Comparison of ENCODE assay signal across 9 mouse cellular contexts in the genomic region with DNA sequence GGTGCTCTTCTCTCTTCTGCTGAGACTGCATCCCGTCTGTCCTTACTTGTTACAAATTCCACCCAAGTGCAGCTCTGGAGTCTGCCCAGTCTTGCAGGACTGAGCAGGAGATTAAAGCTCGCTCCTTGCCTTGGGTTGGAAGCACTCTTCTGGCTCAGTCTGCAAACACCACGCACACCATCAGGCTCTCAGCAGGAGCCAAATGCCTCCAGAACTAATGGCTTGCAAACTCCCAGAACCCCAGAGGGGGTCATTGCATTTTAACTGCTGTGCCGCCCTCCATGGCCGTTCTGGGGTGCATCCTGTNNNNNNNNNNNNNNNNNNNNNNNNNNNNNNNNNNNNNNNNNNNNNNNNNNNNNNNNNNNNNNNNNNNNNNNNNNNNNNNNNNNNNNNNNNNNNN.
A peak's percentile ranks its signal among the peaks of the same experiment; 100 is the strongest.
DNase-seq lines count a peak whose midpoint lies in the region; ATAC-seq and TF ChIP-seq lines count a peak whose summit lies in the region.
"Had no signal": no experiment of that assay in that cellular context is flagged by ENCODE, and none has a peak within 500 bp of the region (broad histone marks: within the 10 kb centered on the region; RNA-seq: fewer than 3 reads in every experiment).

No protein-coding gene starts in this region.

- H3K4me3 ChIP-seq in heart, postnatal 0 days (ENCODE audit: low read depth, low read length) = no peak overlapping the region
- no peak overlapping the region for H3K4me3 ChIP-seq in midbrain, embryonic 12.5 days
- H3K4me3 ChIP-seq in gastrocnemius, adult 2 months = no peak overlapping the region
- H3K4me3 ChIP-seq: liver, embryonic 13.5 days had no signal

- no peak for DNase-seq in heart, postnatal 0 days (ENCODE audit: low spot score)
- no peak for DNase-seq in heart, postnatal 14 days
- DNase-seq in cerebellum, adult 11 months = peak; percentile 22
- DNase-seq in forelimb bud, embryonic 11.5 days (ENCODE audit: low read depth, low spot score) = peak; percentile 16
- no peak for DNase-seq in gastrocnemius, adult 2 months
- DNase-seq: liver, embryonic 13.5 days had no signal

- no peak overlapping the region for H3K9ac ChIP-seq in heart, postnatal 0 days (replicated peaks; ENCODE audit: low read depth, low read length)
- H3K9ac ChIP-seq in midbrain, embryonic 12.5 days (replicated peaks) = no peak overlapping the region
- H3K9ac ChIP-seq: liver, embryonic 13.5 days had no signal

- no peak for ATAC-seq in heart, postnatal 0 days (ENCODE audit: insufficient read depth, low read depth)
- ATAC-seq in midbrain, embryonic 12.5 days (ENCODE audit: low FRiP score, low read depth) = no peak
- no peak for ATAC-seq in megakaryocyte progenitor cell, adult 5-6 weeks (replicated peaks; ENCODE audit: poor library complexity)
- no peak for ATAC-seq in granulocyte monocyte progenitor cell, adult 5-6 weeks (replicated peaks; ENCODE audit: poor library complexity, severe bottlenecking)

- peak overlapping the region; percentile 30; the same call in 1 of the 2 replicates for H3K4me2 ChIP-seq in heart, postnatal 0 days (ENCODE audit: low read depth, low read length)
- H3K4me2 ChIP-seq in midbrain, embryonic 12.5 days (replicated peaks) = peak overlapping the region; percentile 14; the same call in 1 of the 2 replicates
- H3K4me2 ChIP-seq: liver, embryonic 13.5 days had no signal

- TF ChIP-seq EP300 in heart, postnatal 0 days (IDR thresholded peaks at IDR 0.05; ENCODE audit: low read depth) = no peak

- H3K4me1 ChIP-seq in heart, postnatal 0 days (ENCODE audit: control insufficient read depth, insufficient read depth) = peaks cover 5% of the 10 kb centered on the region
- peaks cover 7% of the 10 kb centered on the region for H3K4me1 ChIP-seq in midbrain, embryonic 12.5 days
- H3K4me1 ChIP-seq: liver, embryonic 13.5 days had no signal

- WGBS in heart, postnatal 0 days = 16% methylated on average over 5 of the region's 5 CpGs
- 7% methylated on average over 5 of the region's 5 CpGs for WGBS in midbrain, embryonic 12.5 days

- H3K27me3 ChIP-seq in heart, postnatal 0 days (ENCODE audit: control insufficient read depth, insufficient read depth, low read length) = no peaks in the 10 kb centered on the region
- H3K27me3 ChIP-seq in midbrain, embryonic 12.5 days = no peaks in the 10 kb centered on the region
- H3K27me3 ChIP-seq: liver, embryonic 13.5 days had no signal

- no peaks in the 10 kb centered on the region for H3K36me3 ChIP-seq in heart, postnatal 0 days (replicated peaks; ENCODE audit: control insufficient read depth, insufficient read depth, low read length)
- H3K36me3 ChIP-seq in midbrain, embryonic 12.5 days = no peaks in the 10 kb centered on the region
- H3K36me3 ChIP-seq: liver, embryonic 13.5 days had no signal

- no peak overlapping the region for H3K27ac ChIP-seq in heart, postnatal 0 days (ENCODE audit: low read depth)
- H3K27ac ChIP-seq in midbrain, embryonic 12.5 days (replicated peaks) = no peak overlapping the region
- no peak overlapping the region for H3K27ac ChIP-seq in gastrocnemius, adult 2 months
- H3K27ac ChIP-seq: liver, embryonic 13.5 days had no signal

- no peaks in the 10 kb centered on the region for H3K9me3 ChIP-seq in heart, postnatal 0 days (replicated peaks; ENCODE audit: control insufficient read depth, low read length)
- H3K9me3 ChIP-seq in midbrain, embryonic 12.5 days = no peaks in the 10 kb centered on the region
- H3K9me3 ChIP-seq: liver, embryonic 13.5 days had no signal

- intact Hi-C loops in heart, postnatal 14 days (cut with DNase I) = loop anchor here (5.0 to 10.0 kb wide), 2 partner anchors 747 to 815 kb away; no protein-coding TSS in a partner anchor
- intact Hi-C loops in gastrocnemius, adult 2 months (cut with DNase I) = no loop called here

- TF ChIP-seq CTCF in heart, postnatal 0 days (IDR thresholded peaks at IDR 0.05; ENCODE audit: low read depth) = no peak
- TF ChIP-seq CTCF in gastrocnemius, adult 2 months (IDR thresholded peaks at IDR 0.05) = no peak

Comparison
In these comparisons a context has a peak if more than half of its experiments do, and no peak if none do; other contexts are left out.
1. DNase-seq: peak in cerebellum, adult 11 months (single experiment) and forelimb bud, embryonic 11.5 days (single experiment); none in heart, postnatal 0 days (single experiment), heart, postnatal 14 days (0 of 2) and gastrocnemius, adult 2 months (single experiment).